ENCODE assay signal across 8 mouse cellular contexts in the genomic region with DNA sequence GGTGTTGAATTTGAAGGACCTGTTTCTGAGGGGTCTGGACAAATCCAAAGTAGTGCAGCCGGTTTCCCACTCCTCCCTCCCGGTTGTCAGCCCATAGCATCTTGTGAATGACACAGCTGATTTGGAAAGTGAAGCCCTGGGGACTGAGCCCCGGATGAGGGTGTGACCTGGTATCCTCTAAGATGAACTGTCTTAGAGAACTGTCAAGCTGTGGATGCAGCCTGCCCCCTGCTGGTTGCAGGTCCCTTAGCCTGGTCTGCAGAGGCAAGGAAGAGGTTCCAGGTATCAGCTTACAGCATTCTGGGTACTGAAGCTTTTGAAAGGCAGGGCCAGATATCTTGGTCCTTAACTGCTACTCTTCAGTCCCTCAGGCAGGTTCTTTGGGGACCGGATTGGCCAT. TPM values are rescaled to one million over a fixed set of nuclear protein-coding genes. Genes with fewer than 3 reads are reported as not detected.
DNase-seq lines count a peak whose midpoint lies in the region; ATAC-seq and TF ChIP-seq lines count a peak whose summit lies in the region.

No protein-coding gene starts in this region.

- no peak overlapping the region for H3K27ac ChIP-seq in hindbrain, embryonic 11.5 days (ENCODE audit: low read depth, low read length)
- H3K27ac ChIP-seq in hindbrain, embryonic 16.5 days (ENCODE audit: low read depth, low read length) = no peak overlapping the region
- no peak overlapping the region for H3K27ac ChIP-seq in embryonic facial prominence, embryonic 14.5 days (replicated peaks; ENCODE audit: low read depth, low read length)
- no peak overlapping the region for H3K27ac ChIP-seq in limb, embryonic 11.5 days (replicated peaks; ENCODE audit: low read depth, low read length)
- H3K27ac ChIP-seq in testis, adult 2 months (ENCODE audit: control insufficient read depth, insufficient read depth, low read depth, low read length) = no peak overlapping the region

- no peaks in the 10 kb centered on the region for H3K27me3 ChIP-seq in hindbrain, embryonic 11.5 days (ENCODE audit: control insufficient read depth, insufficient read depth, low read length)
- no peaks in the 10 kb centered on the region for H3K27me3 ChIP-seq in hindbrain, embryonic 16.5 days (replicated peaks; ENCODE audit: control insufficient read depth, insufficient read depth, low read length)
- H3K27me3 ChIP-seq in embryonic facial prominence, embryonic 14.5 days (replicated peaks; ENCODE audit: control insufficient read depth, insufficient read depth, low read length) = no peaks in the 10 kb centered on the region
- no peaks in the 10 kb centered on the region for H3K27me3 ChIP-seq in limb, embryonic 11.5 days (ENCODE audit: control insufficient read depth, insufficient read depth, low read length)
- H3K27me3 ChIP-seq in testis, adult 2 months (ENCODE audit: control insufficient read depth, insufficient read depth, low read length) = no peaks in the 10 kb centered on the region

- DNase-seq in hindbrain, embryonic 11.5 days (ENCODE audit: low spot score) = peak; percentile 74
- peak; percentile 85 for DNase-seq in adrenal gland, postnatal 25 days
- DNase-seq in embryonic facial prominence, embryonic 14.5 days (ENCODE audit: low spot score) = peak; percentile 83
- peak; percentile 74 for DNase-seq in limb, embryonic 11.5 days (ENCODE audit: low spot score)
- peak; percentile 42 to 76 for DNase-seq in natural killer cell, adult 2 months (ENCODE audit: low spot score in 2 of 2)

- no peak for TF ChIP-seq POLR2A in testis, adult 2 months (IDR thresholded peaks at IDR 0.05; ENCODE audit: control insufficient read depth, low read depth, low read length)

- 26% methylated on average over 4 of the region's 4 CpGs for WGBS in hindbrain, embryonic 11.5 days
- WGBS in hindbrain, embryonic 16.5 days = 30% methylated on average over 4 of the region's 4 CpGs
- 21% methylated on average over 4 of the region's 4 CpGs for WGBS in embryonic facial prominence, embryonic 14.5 days
- 22% methylated on average over 4 of the region's 4 CpGs for WGBS in limb, embryonic 11.5 days

- no peaks in the 10 kb centered on the region for H3K4me1 ChIP-seq in hindbrain, embryonic 11.5 days (replicated peaks; ENCODE audit: control insufficient read depth, insufficient read depth, low read length)
- no peaks in the 10 kb centered on the region for H3K4me1 ChIP-seq in hindbrain, embryonic 16.5 days (ENCODE audit: control insufficient read depth, insufficient read depth, low read depth, low read length)
- H3K4me1 ChIP-seq in embryonic facial prominence, embryonic 14.5 days (ENCODE audit: control insufficient read depth, insufficient read depth, low read length) = no peaks in the 10 kb centered on the region
- H3K4me1 ChIP-seq in limb, embryonic 11.5 days (ENCODE audit: control insufficient read depth, insufficient read depth, low read length) = no peaks in the 10 kb centered on the region
- H3K4me1 ChIP-seq in testis, adult 2 months (ENCODE audit: control insufficient read depth, insufficient read depth, low read length) = no peaks in the 10 kb centered on the region

- no peak overlapping the region for H3K4me2 ChIP-seq in hindbrain, embryonic 11.5 days (replicated peaks; ENCODE audit: low read depth, low read length)
- H3K4me2 ChIP-seq in hindbrain, embryonic 16.5 days (ENCODE audit: low read length) = no peak overlapping the region
- no peak overlapping the region for H3K4me2 ChIP-seq in embryonic facial prominence, embryonic 14.5 days (ENCODE audit: low read depth, low read length)
- H3K4me2 ChIP-seq in limb, embryonic 11.5 days (ENCODE audit: low read depth, severe bottlenecking) = no peak overlapping the region

- no peak overlapping the region for H3K9ac ChIP-seq in hindbrain, embryonic 11.5 days (ENCODE audit: low read depth, low read length)
- no peak overlapping the region for H3K9ac ChIP-seq in hindbrain, embryonic 16.5 days (ENCODE audit: low read depth, low read length)
- no peak overlapping the region for H3K9ac ChIP-seq in embryonic facial prominence, embryonic 14.5 days (ENCODE audit: low read depth, low read length)
- no peak overlapping the region for H3K9ac ChIP-seq in limb, embryonic 11.5 days (ENCODE audit: low read length)

- no peak overlapping the region for H3K4me3 ChIP-seq in hindbrain, embryonic 11.5 days (ENCODE audit: low read depth, low read length)
- no peak overlapping the region for H3K4me3 ChIP-seq in hindbrain, embryonic 16.5 days (ENCODE audit: low read length)
- no peak overlapping the region for H3K4me3 ChIP-seq in embryonic facial prominence, embryonic 14.5 days (ENCODE audit: low read depth, low read length)
- H3K4me3 ChIP-seq in limb, embryonic 11.5 days (ENCODE audit: low read depth, low read length) = no peak overlapping the region
- H3K4me3 ChIP-seq in testis, adult 2 months (ENCODE audit: control insufficient read depth, low read depth, low read length) = no peak overlapping the region

- H3K9me3 ChIP-seq in hindbrain, embryonic 11.5 days (ENCODE audit: control insufficient read depth, low read length) = no peaks in the 10 kb centered on the region
- no peaks in the 10 kb centered on the region for H3K9me3 ChIP-seq in hindbrain, embryonic 16.5 days (ENCODE audit: control insufficient read depth, low read length)
- no peaks in the 10 kb centered on the region for H3K9me3 ChIP-seq in embryonic facial prominence, embryonic 14.5 days (ENCODE audit: control insufficient read depth, low read length)
- H3K9me3 ChIP-seq in limb, embryonic 11.5 days (ENCODE audit: control insufficient read depth, low read length) = no peaks in the 10 kb centered on the region

- peaks cover 7% of the 10 kb centered on the region; the same call in 1 of the 2 replicates for H3K36me3 ChIP-seq in hindbrain, embryonic 11.5 days (ENCODE audit: control insufficient read depth, insufficient read depth, low read length)
- H3K36me3 ChIP-seq in hindbrain, embryonic 16.5 days (ENCODE audit: control insufficient read depth, insufficient read depth, low read length) = peaks cover 15% of the 10 kb centered on the region
- peaks cover 36% of the 10 kb centered on the region for H3K36me3 ChIP-seq in embryonic facial prominence, embryonic 14.5 days (ENCODE audit: control insufficient read depth, insufficient read depth, low read length)
- H3K36me3 ChIP-seq in limb, embryonic 11.5 days (ENCODE audit: control insufficient read depth, insufficient read depth, low read length) = peaks cover 2% of the 10 kb centered on the region; the same call in 1 of the 2 replicates
- H3K36me3 ChIP-seq in testis, adult 2 months (ENCODE audit: control insufficient read depth, insufficient read depth, low read length) = peaks cover 3% of the 10 kb centered on the region

- no peak for ATAC-seq in hindbrain, embryonic 11.5 days (ENCODE audit: low FRiP score)
- no peak for ATAC-seq in hindbrain, embryonic 16.5 days
- peak; percentile 78; the same call in 1 of the 2 replicates for ATAC-seq in embryonic facial prominence, embryonic 14.5 days (ENCODE audit: low read depth)
- peak; percentile 65 to 70 for ATAC-seq in hematopoietic stem cell, adult 5-6 weeks (replicated peaks in 1 of 2; ENCODE audit: insufficient read depth in 1 of 2, low FRiP score in 2 of 2, low TSS enrichment in 1 of 2, low read depth in 1 of 2, poor library complexity in 2 of 2, severe bottlenecking in 2 of 2)
- ATAC-seq in limb, embryonic 11.5 days (ENCODE audit: insufficient number of reproducible peaks, low FRiP score, low TSS enrichment, low read depth) = no peak

- TF ChIP-seq CTCF in testis, adult 2 months (IDR thresholded peaks at IDR 0.05; ENCODE audit: control insufficient read depth, insufficient read depth, insufficient replicate concordance, low read depth, low read length) = peak; percentile 76; the same call in 1 of the 2 replicates

RNA-seq across cellular contexts. Expression of gene Celf6, which starts 12.1 kb away (rescaled TPM):
- 10.7 and 12.1 TPM in 2 replicates for polyA plus RNA-seq in hindbrain, embryonic 11.5 days (2014; fragmentation: Nextera tagmentation; extraction: Ambion mirVana)
- polyA plus RNA-seq in hindbrain, embryonic 16.5 days (2015; fragmentation: Nextera tagmentation; extraction: Ambion mirVana) = 46.6 and 52.6 TPM in 2 replicates
- 4.0 and 5.3 TPM in 2 replicates for total RNA-seq in adrenal gland, postnatal 25 days (2021)
- polyA plus RNA-seq in embryonic facial prominence, embryonic 14.5 days (2014; fragmentation: Nextera tagmentation; extraction: Ambion mirVana) = 0.93 and 0.96 TPM in 2 replicates
- total RNA-seq in hematopoietic stem cell, adult 5-6 weeks (2017) = not detected in 2 replicates
- not detected in 2 replicates for polyA plus RNA-seq in limb, embryonic 11.5 days (2014; fragmentation: Nextera tagmentation; extraction: Ambion mirVana)
- 13.2 and 17.5 TPM in 2 replicates for polyA plus RNA-seq in testis, adult 2 months (2012; rRNA removed)

RNA-seq across cellular contexts. Expression of gene Tmem202, which starts 26.0 kb away (rescaled TPM):
- 0.14 and 0.15 TPM in 2 replicates for polyA plus RNA-seq in hindbrain, embryonic 11.5 days (2014; fragmentation: Nextera tagmentation; extraction: Ambion mirVana)
- polyA plus RNA-seq in hindbrain, embryonic 16.5 days (2015; fragmentation: Nextera tagmentation; extraction: Ambion mirVana) = 1.1 and 1.3 TPM in 2 replicates
- total RNA-seq in adrenal gland, postnatal 25 days (2021) = 3.5 and 5.0 TPM in 2 replicates
- 0.15 and 0.64 TPM in 2 replicates for polyA plus RNA-seq in embryonic facial prominence, embryonic 14.5 days (2014; fragmentation: Nextera tagmentation; extraction: Ambion mirVana)
- not detected in 2 replicates for total RNA-seq in hematopoietic stem cell, adult 5-6 weeks (2017)
- 0.13 and 0.28 TPM in 2 replicates for polyA plus RNA-seq in limb, embryonic 11.5 days (2014; fragmentation: Nextera tagmentation; extraction: Ambion mirVana)
- polyA plus RNA-seq in testis, adult 2 months (2012; rRNA removed) = 66.9 and 71.6 TPM in 2 replicates

RNA-seq across cellular contexts. Expression of gene Hexa, which starts 26.3 kb away (rescaled TPM):
- polyA plus RNA-seq in hindbrain, embryonic 11.5 days (2014; fragmentation: Nextera tagmentation; extraction: Ambion mirVana) = 51.2 and 54.9 TPM in 2 replicates
- 68.0 and 71.3 TPM in 2 replicates for polyA plus RNA-seq in hindbrain, embryonic 16.5 days (2015; fragmentation: Nextera tagmentation; extraction: Ambion mirVana)
- 148 and 158 TPM in 2 replicates for total RNA-seq in adrenal gland, postnatal 25 days (2021)
- polyA plus RNA-seq in embryonic facial prominence, embryonic 14.5 days (2014; fragmentation: Nextera tagmentation; extraction: Ambion mirVana) = 101 and 107 TPM in 2 replicates
- 62.5 and 69.7 TPM in 2 replicates for total RNA-seq in hematopoietic stem cell, adult 5-6 weeks (2017)
- 47.1 and 49.5 TPM in 2 replicates for polyA plus RNA-seq in limb, embryonic 11.5 days (2014; fragmentation: Nextera tagmentation; extraction: Ambion mirVana)
- 100 and 116 TPM in 2 replicates for polyA plus RNA-seq in testis, adult 2 months (2012; rRNA removed)

RNA-seq across cellular contexts. Expression of gene Parp6, which starts 51.5 kb away (rescaled TPM):
- polyA plus RNA-seq in hindbrain, embryonic 11.5 days (2014; fragmentation: Nextera tagmentation; extraction: Ambion mirVana) = 133 and 134 TPM in 2 replicates
- polyA plus RNA-seq in hindbrain, embryonic 16.5 days (2015; fragmentation: Nextera tagmentation; extraction: Ambion mirVana) = 197 and 213 TPM in 2 replicates
- 29.7 and 35.8 TPM in 2 replicates for total RNA-seq in adrenal gland, postnatal 25 days (2021)
- polyA plus RNA-seq in embryonic facial prominence, embryonic 14.5 days (2014; fragmentation: Nextera tagmentation; extraction: Ambion mirVana) = 29.1 and 32.2 TPM in 2 replicates
- 38.2 and 38.8 TPM in 2 replicates for total RNA-seq in hematopoietic stem cell, adult 5-6 weeks (2017)
- polyA plus RNA-seq in limb, embryonic 11.5 days (2014; fragmentation: Nextera tagmentation; extraction: Ambion mirVana) = 28.2 and 29.7 TPM in 2 replicates
- polyA plus RNA-seq in testis, adult 2 months (2012; rRNA removed) = 34.5 and 35.6 TPM in 2 replicates

Comparison
In these comparisons a context has a peak if more than half of its experiments do, and no peak if none do; other contexts are left out.
1. ATAC-seq: peak in embryonic facial prominence, embryonic 14.5 days (single experiment) and hematopoietic stem cell, adult 5-6 weeks (2 of 2); none in hindbrain, embryonic 11.5 days (single experiment), hindbrain, embryonic 16.5 days (single experiment) and limb, embryonic 11.5 days (single experiment).
2. RNA of gene Tmem202, which starts 26.0 kb away (polyA plus RNA-seq): 66.9 to 71.6 TPM in testis, adult 2 months; 1.1 to 1.3 TPM in hindbrain, embryonic 16.5 days, 0.14 to 0.15 TPM in hindbrain, embryonic 11.5 days, 0.15 to 0.64 TPM in embryonic facial prominence, embryonic 14.5 days and 0.13 to 0.28 TPM in limb, embryonic 11.5 days; every median in the first group is over 10 times any median in the second.
3. Peak in every context shown above with its lines, with median percentiles within 50 percentile points of each other: DNase-seq.